Mouse (Mus musculus): ENCODE results near the gene 4933407L21Rik. TPM values are rescaled to one million over a fixed set of nuclear protein-coding genes. Genes with fewer than 3 reads are reported as not detected.
A peak's percentile ranks its signal among the peaks of the same experiment; 100 is the strongest.

The 4933407L21Rik gene
- polyA plus RNA-seq, 1 experiment from 2014 or later, result 8.9 TPM

DNA sequence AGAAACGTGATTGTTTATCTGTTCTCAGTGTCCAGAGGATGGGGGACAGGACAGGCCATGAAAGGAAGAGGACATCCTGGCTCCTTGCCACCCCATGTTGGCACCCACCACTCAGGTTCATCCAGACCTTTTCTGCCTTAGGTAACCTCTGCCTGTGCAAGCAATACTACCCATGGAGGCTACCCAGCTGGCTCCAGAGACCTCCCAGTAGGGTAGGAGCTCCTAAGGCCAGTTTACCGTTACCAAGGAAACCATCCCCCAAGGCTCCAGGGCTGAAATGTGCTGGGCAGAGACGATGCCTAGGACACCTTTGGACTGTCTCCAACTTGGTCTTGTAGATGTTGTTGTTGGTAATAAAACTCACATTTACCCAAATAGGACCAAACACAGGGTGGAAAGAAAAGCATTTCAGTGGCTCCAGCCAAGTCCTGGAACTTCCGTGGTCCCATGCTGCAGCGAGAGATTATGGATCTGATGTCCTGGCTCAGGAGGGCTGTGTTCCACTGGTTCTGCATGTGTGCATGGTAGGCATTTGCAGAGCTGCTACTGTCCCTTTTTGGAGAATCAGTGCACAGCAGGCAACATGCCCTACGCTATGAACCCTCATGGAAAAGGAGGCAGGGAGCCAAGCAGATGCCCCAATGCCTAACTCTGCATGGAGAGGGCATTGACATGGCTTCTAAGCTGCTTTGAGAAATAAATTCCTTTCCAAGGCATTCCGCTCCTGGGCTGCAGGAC, 6.0 kb upstream of the 4933407L21Rik start:
- no peak overlapping the region for H3K4me3 ChIP-seq
- no peaks in the 10 kb centered on the region for H3K36me3 ChIP-seq (replicated peaks)
- H3K4me1 ChIP-seq, result peaks cover 26% of the 10 kb centered on the region
- peak overlapping the region; percentile 59 for H3K27ac ChIP-seq
- H3K9me3 ChIP-seq, result no peaks in the 10 kb centered on the region
- no peaks in the 10 kb centered on the region for H3K27me3 ChIP-seq (replicated peaks)
- no peak overlapping the region for H3K9ac ChIP-seq
- peak; percentile 53; the same call in 1 of the 2 replicates for ATAC-seq (replicated peaks)
- 46% methylated on average over 7 of the region's 7 CpGs for WGBS
- no peak overlapping the region for H3K4me2 ChIP-seq

DNA sequence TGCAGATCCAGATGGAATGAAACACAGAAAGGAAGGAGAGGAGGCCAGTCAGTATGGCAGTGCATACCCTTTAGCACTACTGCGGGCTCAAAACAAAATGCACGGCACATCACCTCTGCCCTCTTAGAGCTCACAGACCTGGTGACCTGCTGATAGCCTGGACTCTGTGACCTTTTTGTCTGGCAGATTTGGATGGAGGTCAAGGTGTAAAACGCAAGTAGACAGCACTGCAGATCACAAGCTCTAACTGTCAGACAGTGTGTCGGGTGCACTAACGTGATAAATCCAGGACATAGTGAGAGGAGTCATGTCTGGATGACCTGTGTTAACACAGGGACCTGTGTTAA, 5.4 kb upstream of the 4933407L21Rik start:
- ATAC-seq (replicated peaks), result no peak
- Histone ChIP-seq H3K27ac (peak overlapping the region; percentile 59; the same call in 1 of the 2 replicates), H3K4me1 (peaks cover 25% of the 10 kb centered on the region), H3K4me2 (no peak overlapping the region), H3K9me3 (no peaks in the 10 kb centered on the region), H3K36me3 (replicated peaks) (no peaks in the 10 kb centered on the region), H3K4me3 (no peak overlapping the region), H3K9ac (no peak overlapping the region), H3K27me3 (replicated peaks) (no peaks in the 10 kb centered on the region)
- 64% methylated on average over 5 of the region's 5 CpGs for WGBS

DNA sequence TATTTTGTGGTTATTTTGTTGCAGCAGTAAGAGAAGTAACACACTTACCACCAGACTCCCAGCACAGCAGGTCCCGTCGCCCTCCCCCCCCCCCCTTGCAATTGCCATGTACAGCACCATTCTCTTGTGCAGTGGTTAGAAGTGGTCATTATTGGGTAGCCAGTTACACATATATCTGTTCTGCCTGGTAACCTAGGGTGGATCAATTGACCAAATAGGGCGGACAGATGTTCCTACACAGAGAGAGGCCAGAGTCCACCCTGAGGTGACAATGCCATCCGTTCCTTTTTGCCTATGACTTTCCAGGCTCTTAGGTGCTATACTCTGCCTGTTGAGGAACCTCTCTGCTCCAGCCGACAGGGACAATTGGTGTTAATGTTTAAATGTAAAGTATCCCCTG, 3.1 kb upstream of the 4933407L21Rik start:
- Histone ChIP-seq H3K36me3 (replicated peaks) (no peaks in the 10 kb centered on the region), H3K4me1 (peaks cover 31% of the 10 kb centered on the region), H3K27me3 (replicated peaks) (no peaks in the 10 kb centered on the region), H3K4me2 (no peak overlapping the region), H3K4me3 (no peak overlapping the region), H3K27ac (no peak overlapping the region), H3K9ac (no peak overlapping the region), H3K9me3 (no peaks in the 10 kb centered on the region)
- ATAC-seq (replicated peaks), result no peak
- WGBS, result 86% methylated on average over 5 of the region's 5 CpGs

DNA sequence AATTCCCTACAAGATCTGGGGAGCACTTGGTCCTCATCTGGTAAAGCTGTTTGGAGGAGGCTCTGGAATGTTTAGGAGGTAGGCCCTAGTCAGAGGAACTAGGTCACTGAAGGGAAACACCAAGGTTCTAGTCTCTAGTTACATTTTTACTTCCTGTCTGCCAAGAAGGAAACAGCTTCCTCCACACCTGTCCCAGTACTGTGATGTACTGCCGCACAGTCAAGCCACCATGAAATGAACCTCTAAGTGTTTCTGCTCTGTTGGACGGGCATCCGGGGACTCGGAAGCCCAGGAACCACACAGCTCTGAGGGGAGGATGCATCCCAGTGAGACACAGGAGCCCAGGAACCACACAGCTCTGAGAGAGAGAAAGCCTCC, 394 bp downstream of the 4933407L21Rik start:
- peak; percentile 37 for ATAC-seq (replicated peaks)

DNA sequence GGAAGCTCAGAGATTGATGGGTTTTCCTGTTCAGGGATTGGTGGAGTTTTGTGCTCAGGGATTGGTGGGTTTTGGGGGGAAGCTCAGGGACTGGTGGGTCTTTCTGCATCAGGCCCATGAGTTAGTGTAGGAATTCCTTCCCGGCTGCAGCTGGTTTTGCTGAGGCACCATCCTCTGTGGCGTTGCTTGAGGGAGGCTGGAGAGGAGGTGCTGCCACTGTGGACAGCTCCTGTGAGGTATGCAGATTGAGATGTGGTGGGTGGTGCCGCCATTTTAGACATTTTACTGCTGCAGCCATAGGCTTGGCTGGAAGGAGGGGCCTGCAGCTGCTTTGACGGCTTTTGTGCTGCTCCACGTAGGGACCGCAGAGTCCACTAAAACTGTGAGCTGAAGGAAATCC, 1.1 kb downstream of the 4933407L21Rik start:
- no peak for ATAC-seq (replicated peaks)
- no peak overlapping the region for H3K4me2 ChIP-seq
- WGBS, result 84% methylated on average over 6 of the region's 6 CpGs
- no peaks in the 10 kb centered on the region for H3K27me3 ChIP-seq (replicated peaks)
- no peaks in the 10 kb centered on the region for H3K9me3 ChIP-seq
- H3K27ac ChIP-seq, result peak overlapping the region; percentile 86
- H3K36me3 ChIP-seq (replicated peaks), result no peaks in the 10 kb centered on the region
- H3K4me1 ChIP-seq, result peaks cover 46% of the 10 kb centered on the region
- H3K9ac ChIP-seq, result no peak overlapping the region
- no peak overlapping the region for H3K4me3 ChIP-seq

More for the DNA sequence above, 394 bp downstream of the 4933407L21Rik start:
- H3K36me3 ChIP-seq (replicated peaks), result no peaks in the 10 kb centered on the region
- no peak overlapping the region for H3K4me3 ChIP-seq
- H3K4me1 ChIP-seq, result peaks cover 38% of the 10 kb centered on the region
- no peaks in the 10 kb centered on the region for H3K9me3 ChIP-seq
- H3K27ac ChIP-seq, result peak overlapping the region; percentile 86
- peak overlapping the region; percentile 16 for H3K4me2 ChIP-seq
- WGBS, result 47% methylated on average over 4 of the region's 4 CpGs
- no peaks in the 10 kb centered on the region for H3K27me3 ChIP-seq (replicated peaks)
- no peak overlapping the region for H3K9ac ChIP-seq

DNA sequence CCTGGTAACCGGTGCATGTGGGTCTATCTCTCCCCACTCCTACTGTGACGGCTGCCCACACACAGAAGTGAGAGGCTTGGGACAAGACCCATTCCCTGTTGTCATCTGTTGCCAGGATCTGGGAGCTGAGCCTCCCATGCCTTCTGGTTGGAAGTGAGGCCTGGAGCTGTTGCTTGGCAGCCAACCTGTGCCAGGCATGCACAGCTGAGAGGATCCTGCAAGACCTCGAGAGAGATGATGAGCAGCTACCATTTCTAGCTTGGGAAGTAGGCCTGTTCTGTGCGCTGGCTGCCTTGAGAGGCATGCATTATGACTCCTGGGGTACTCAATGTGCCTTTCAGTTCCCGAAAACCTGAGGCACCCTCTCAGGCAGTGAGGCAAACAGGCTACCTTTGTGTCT, 2.9 kb downstream of the 4933407L21Rik start:
- H3K9me3 ChIP-seq, result no peaks in the 10 kb centered on the region
- H3K4me1 ChIP-seq, result peaks cover 50% of the 10 kb centered on the region
- no peaks in the 10 kb centered on the region for H3K36me3 ChIP-seq (replicated peaks)
- H3K27ac ChIP-seq, result no peak overlapping the region
- ATAC-seq (replicated peaks), result no peak
- WGBS, result 82% methylated on average over 5 of the region's 5 CpGs
- H3K4me3 ChIP-seq, result no peak overlapping the region
- H3K9ac ChIP-seq, result no peak overlapping the region
- H3K27me3 ChIP-seq (replicated peaks), result no peaks in the 10 kb centered on the region
- no peak overlapping the region for H3K4me2 ChIP-seq

DNA sequence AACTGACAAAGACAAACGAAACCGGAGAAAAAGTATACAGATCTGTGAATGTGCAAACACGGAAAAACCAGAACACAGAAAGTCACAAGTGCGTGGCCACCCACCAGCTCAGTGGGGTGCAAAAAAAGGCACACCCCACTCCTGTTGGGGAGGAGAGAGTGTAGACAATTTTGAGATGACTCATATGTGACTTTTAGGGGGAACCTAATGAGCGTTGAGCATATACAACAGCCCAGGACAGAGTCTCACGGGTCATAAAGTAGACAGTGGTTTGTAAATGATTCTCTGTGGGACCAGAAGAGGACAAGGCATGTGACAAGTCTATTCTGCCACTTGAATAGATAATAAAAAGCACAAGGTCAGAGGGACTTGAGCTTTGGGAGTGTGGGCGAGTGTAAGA, 4.9 kb downstream of the 4933407L21Rik start:
- Histone ChIP-seq H3K4me1 (peaks cover 42% of the 10 kb centered on the region), H3K27ac (peak overlapping the region; percentile 55), H3K36me3 (replicated peaks) (no peaks in the 10 kb centered on the region), H3K9me3 (no peaks in the 10 kb centered on the region), H3K9ac (no peak overlapping the region), H3K4me3 (no peak overlapping the region), H3K27me3 (replicated peaks) (no peaks in the 10 kb centered on the region), H3K4me2 (peak overlapping the region; percentile 28; the same call in 1 of the 2 replicates)
- WGBS, result 20% methylated on average over 7 of the region's 7 CpGs
- 0 out of 2 replicates have a peak, but pooled peaks have one; percentile 2 for ATAC-seq (replicated peaks)

DNA sequence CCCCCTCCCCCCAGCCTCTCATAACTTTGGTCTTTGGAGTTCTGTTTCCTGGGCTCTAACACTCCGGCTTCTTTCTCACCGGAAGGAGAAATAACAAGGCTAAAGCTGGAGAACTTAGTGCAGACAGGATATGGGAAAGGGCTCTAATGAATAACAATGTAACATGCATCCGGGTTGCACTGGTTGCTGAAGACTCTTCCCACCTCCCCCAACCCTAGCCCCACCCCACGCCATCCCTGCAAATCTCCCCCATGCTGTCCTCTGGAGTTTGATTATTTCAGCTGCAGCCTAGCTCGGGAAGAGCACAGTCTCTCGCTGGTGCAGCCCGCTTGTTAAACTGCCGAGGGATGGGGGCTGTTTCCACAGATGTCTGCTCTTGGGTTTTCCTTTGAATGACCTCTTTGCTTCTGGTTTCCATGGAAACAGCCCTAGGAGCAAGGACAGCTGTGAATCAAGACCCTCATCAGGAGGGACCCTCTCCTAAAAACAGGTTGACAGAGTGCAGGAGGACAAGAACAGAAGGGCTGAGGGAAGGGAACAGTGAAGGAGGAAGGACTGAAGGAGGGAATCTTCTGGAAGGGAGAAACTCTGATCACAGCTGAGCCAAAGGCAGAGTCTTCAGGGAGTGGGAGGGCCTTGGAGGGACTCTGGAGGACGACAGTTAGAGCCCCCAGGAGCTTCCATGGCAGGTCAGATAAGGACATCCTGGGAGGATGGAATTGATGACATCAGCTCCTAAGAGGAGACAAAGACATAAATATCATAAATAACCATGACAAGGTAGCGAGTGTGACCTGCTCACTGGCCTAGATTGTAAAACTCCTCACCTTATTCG, 5.6 kb downstream of the 4933407L21Rik start:
- no peak overlapping the region for H3K4me3 ChIP-seq
- no peaks in the 10 kb centered on the region for H3K27me3 ChIP-seq (replicated peaks)
- H3K4me2 ChIP-seq, result peak overlapping the region; percentile 28; the same call in 1 of the 2 replicates
- no peak overlapping the region for H3K9ac ChIP-seq
- no peaks in the 10 kb centered on the region for H3K9me3 ChIP-seq
- peak overlapping the region; percentile 55 for H3K27ac ChIP-seq
- H3K4me1 ChIP-seq, result peaks cover 36% of the 10 kb centered on the region
- WGBS, result 13% methylated on average over 11 of the region's 11 CpGs
- peak; percentile 51 for ATAC-seq (replicated peaks)
- no peaks in the 10 kb centered on the region for H3K36me3 ChIP-seq (replicated peaks)

DNA sequence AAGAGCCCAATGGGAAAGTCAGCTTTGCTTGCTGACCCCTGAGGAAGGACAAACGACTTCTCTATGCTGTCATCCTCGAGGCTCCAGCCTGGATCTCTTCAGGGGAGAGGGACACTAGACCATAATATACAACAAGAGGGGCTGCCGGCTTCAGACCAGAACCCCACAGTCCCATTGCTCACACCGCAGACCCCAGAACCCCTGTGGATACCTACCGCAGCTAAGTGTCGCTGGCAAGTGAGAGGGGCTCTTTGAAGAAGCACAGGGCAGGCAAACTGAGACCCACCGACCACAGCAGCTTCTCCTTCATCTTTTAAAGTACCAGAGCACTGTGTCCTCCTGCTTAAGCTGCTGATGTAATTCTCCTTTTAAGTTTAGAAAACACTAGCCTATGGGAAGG, 6.3 kb downstream of the 4933407L21Rik start:
- H3K36me3 ChIP-seq (replicated peaks), result no peaks in the 10 kb centered on the region
- no peak overlapping the region for H3K9ac ChIP-seq
- 0 out of 2 replicates have a peak overlapping the region, but pooled peaks have one; percentile 55 for H3K27ac ChIP-seq
- no peak overlapping the region for H3K4me3 ChIP-seq
- ATAC-seq (replicated peaks), result no peak
- H3K9me3 ChIP-seq, result no peaks in the 10 kb centered on the region
- peaks cover 31% of the 10 kb centered on the region for H3K4me1 ChIP-seq
- 11% methylated on average over 7 of the region's 7 CpGs for WGBS
- H3K4me2 ChIP-seq, result no peak overlapping the region
- no peaks in the 10 kb centered on the region for H3K27me3 ChIP-seq (replicated peaks)

DNA sequence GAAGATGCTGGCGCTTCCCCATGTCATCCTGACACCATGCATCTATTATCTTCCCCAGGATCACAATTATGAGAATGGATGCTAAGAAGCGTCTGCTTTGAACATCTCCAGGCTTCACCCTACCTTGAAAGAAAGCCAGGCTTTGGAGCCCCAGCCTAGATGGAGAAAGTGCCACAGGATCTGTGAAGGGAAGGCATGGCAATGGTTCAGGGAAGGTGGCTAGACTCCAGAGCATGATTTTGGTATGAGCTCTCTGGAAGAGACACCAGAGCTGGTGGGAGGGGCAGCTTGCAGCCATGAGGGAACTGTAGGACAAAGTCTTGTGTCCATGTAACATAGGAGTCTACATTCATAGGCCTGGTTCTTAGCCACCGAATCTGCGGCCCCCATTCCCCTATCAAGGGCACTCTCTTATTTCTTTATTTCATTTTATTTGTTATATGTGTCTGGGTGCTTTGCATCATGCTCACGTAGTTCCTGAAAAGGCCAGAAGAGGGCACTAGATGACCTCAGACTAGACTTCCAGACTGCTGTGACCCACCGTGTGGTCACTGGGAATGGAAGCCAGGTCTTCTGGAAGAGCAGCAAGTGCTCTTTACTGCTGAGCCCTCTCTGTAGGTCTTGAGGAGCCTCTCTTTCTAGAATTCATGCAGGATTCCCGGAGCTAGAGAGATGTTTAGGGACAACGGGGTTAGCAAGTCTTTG, 7.0 kb downstream of the 4933407L21Rik start:
- ATAC-seq (replicated peaks), result no peak

DNA sequence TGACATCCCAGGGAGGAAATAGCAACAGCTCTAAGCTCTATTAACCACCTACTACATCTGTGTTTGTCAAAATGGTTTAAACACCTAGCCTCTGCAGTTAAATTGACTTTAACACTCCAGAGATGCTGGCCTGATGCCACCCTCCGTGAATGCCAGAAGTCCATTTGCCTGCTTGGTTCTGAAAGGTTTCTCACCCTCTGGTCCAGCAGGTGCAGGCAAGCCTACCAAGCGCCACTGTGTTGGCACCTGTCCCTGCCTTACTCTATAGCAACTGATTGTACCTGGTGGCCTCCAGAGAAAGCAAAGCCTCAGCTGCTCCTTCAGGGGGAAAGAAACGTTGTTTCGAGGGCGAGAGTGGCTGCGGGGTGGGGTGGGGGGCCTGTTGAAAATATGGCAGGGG, 8.0 kb downstream of the 4933407L21Rik start:
- Histone ChIP-seq H3K9me3 (no peaks in the 10 kb centered on the region), H3K27ac (no peak overlapping the region), H3K27me3 (replicated peaks) (no peaks in the 10 kb centered on the region), H3K4me1 (peaks cover 26% of the 10 kb centered on the region), H3K9ac (no peak overlapping the region), H3K4me3 (no peak overlapping the region), H3K4me2 (no peak overlapping the region), H3K36me3 (replicated peaks) (no peaks in the 10 kb centered on the region)
- no peak for ATAC-seq (replicated peaks)
- 82% methylated on average over 6 of the region's 6 CpGs for WGBS

More for the DNA sequence above, 7.0 kb downstream of the 4933407L21Rik start:
- no peak overlapping the region for H3K4me3 ChIP-seq
- peaks cover 31% of the 10 kb centered on the region for H3K4me1 ChIP-seq
- no peaks in the 10 kb centered on the region for H3K27me3 ChIP-seq (replicated peaks)
- H3K4me2 ChIP-seq, result no peak overlapping the region
- H3K9ac ChIP-seq, result no peak overlapping the region
- WGBS, result 53% methylated on average over 8 of the region's 8 CpGs
- no peaks in the 10 kb centered on the region for H3K36me3 ChIP-seq (replicated peaks)
- H3K27ac ChIP-seq, result no peak overlapping the region
- no peaks in the 10 kb centered on the region for H3K9me3 ChIP-seq

DNA sequence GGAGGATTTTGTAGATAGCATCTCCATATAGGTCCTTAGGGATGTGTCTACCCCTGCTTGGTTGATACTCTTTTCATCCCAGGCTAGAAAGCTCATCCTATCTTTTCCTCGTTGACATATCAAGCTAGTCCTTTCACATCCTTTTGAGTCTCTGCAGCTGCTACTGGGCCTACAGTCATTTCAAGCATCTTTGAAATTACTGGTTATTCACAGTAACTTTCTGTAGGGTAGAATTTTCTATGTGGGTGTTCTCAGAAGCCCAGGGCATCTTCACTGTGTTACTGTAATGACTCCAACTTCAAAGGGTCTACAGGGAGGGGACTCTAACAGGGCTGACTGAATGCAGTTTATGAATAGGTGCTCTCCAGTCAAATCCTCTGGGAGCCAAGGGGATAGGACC, 9.0 kb downstream of the 4933407L21Rik start:
- Histone ChIP-seq H3K4me3 (no peak overlapping the region), H3K4me2 (no peak overlapping the region), H3K27me3 (replicated peaks) (no peaks in the 10 kb centered on the region), H3K4me1 (peaks cover 23% of the 10 kb centered on the region), H3K27ac (no peak overlapping the region), H3K9me3 (no peaks in the 10 kb centered on the region), H3K36me3 (replicated peaks) (no peaks in the 10 kb centered on the region), H3K9ac (no peak overlapping the region)
- 72% methylated on average over 1 of the region's 1 CpGs for WGBS
- no peak for ATAC-seq (replicated peaks)

Measured in midbrain, embryonic 15.5 days (tissue).